Mouse (Mus musculus) liver, adult 2 months (tissue): Measurements from ENCODE around the gene Atp6v0d1. TPM values are rescaled to one million over a fixed set of nuclear protein-coding genes. Genes with fewer than 3 reads are reported as not detected.

ENCODE experiments used
- DNase-seq: peaks from one replicate; pipeline ENCODE4 v3.0.0-alpha.2; 2011; ENCODE audit warnings: low read depth, low spot score; ENCODE audit errors: extremely low read depth
- H3K27ac ChIP-seq: fragments of 200-500 bp; replicated peaks from 2 replicates; pipeline ENCODE4 v1.5.1; 2012; ENCODE audit warnings: low read depth, mild to moderate bottlenecking, control low read depth, inconsistent platforms, low read length; ENCODE audit not compliant: insufficient read depth
- H3K27me3 ChIP-seq: fragments of 200-500 bp; 2 replicates; pipeline ENCODE4 v1.6.1; 2012; ENCODE audit warnings: mild to moderate bottlenecking, moderate library complexity, low read length, inconsistent platforms; ENCODE audit not compliant: control insufficient read depth, insufficient read depth
- H3K36me3 ChIP-seq: fragments of 200-500 bp; 2 replicates; pipeline ENCODE4 v1.6.1; 2012; ENCODE audit warnings: low read length, inconsistent platforms; ENCODE audit not compliant: control insufficient read depth, insufficient read depth
- H3K4me1 ChIP-seq: fragments of 200-500 bp; 2 replicates; pipeline ENCODE4 v1.6.1; 2011; ENCODE audit warnings: low read length; ENCODE audit not compliant: control insufficient read depth, insufficient read depth
- H3K4me3 ChIP-seq: fragments of 200-500 bp; 2 replicates; pipeline ENCODE4 v1.5.1; 2011; ENCODE audit warnings: low read depth, mild to moderate bottlenecking, control low read depth, low read length, moderate library complexity; ENCODE audit not compliant: insufficient read depth
- H3K79me2 ChIP-seq: fragments of 200-500 bp; 2 replicates; pipeline ENCODE4 v1.6.1; 2012; ENCODE audit warnings: inconsistent platforms, mild to moderate bottlenecking, low read length, moderate library complexity; ENCODE audit not compliant: control insufficient read depth, insufficient read depth
- H3K9ac ChIP-seq: fragments of 200-500 bp; 2 replicates; pipeline ENCODE4 v1.6.1; 2012; ENCODE audit warnings: low read depth, mild to moderate bottlenecking, control low read depth, inconsistent platforms, low read length
- CTCF ChIP-seq: fragments of 200-500 bp; IDR thresholded peaks from 2 replicates; pipeline ENCODE4 v1.5.1; 2011; ENCODE audit warnings: low read depth, low read length, control low read depth
- POLR2A ChIP-seq: fragments of 200-500 bp; IDR thresholded peaks from 2 replicates; pipeline ENCODE4 v1.6.1; 2011; ENCODE audit warnings: low read length, control low read depth; ENCODE audit not compliant: insufficient read depth; ENCODE audit errors: extremely low read depth
- WGBS: fragments of 180-500 bp; shearing (Covaris S2); methylation state at CpG from one replicate; pipeline ENCODE4 v1.1.7; 2018; 5-methylcytosine and 5-hydroxymethylcytosine counted together
- polyA plus RNA-seq: library from polyadenylated mRNA; depleted of rRNA; stranded (reverse); fragments of >200 nt; gene quantifications from 2 replicates; pipeline ENCODE4 v1.2.3, GENCODE M21; 2012
- total RNA-seq: library from RNA; depleted of rRNA; stranded (reverse); fragments of >200 nt; gene quantifications from 2 replicates; pipeline ENCODE4 v1.2.3, GENCODE M21; 2014

Gene Atp6v0d1
- total and polyA plus RNA-seq, 2 experiments, result 63.5 to 82.0 TPM

DNA sequence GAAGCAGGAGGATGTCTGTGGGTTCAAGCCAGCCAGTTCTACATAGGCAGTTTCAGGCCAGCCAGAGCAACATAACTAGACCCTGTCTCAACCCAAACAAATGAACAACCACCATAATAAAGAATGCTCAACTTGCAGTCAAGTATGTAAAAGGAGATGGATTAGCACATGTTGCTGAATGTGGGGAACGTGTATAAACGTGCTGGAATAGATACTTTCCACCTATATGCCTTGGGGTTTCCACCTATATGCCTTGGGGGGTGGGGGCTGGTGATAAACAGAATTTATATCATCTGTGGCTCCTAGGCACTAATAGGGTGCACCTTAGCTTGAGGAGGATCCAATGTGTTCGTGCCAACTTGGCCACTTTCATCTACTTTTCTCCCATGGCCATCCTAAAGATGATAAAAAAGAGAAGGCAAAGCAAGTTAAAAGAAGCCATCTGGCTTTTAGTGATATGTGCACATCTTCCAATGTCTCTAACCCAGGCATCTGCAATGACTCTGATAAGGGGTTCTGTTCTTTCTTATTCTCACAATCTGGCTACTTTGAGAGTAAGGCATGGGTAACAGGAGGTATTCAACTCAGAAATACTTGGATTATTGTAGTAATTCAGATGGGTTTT, 23.7 kb downstream of the Atp6v0d1 start:
- 95% methylated on average over 3 of the region's 3 CpGs for WGBS
- Histone ChIP-seq H3K27me3 (no peaks in the 10 kb centered on the region), H3K9ac (no peak overlapping the region), H3K36me3 (peaks cover 28% of the 10 kb centered on the region), H3K27ac (no peak overlapping the region), H3K4me3 (no peak overlapping the region), H3K79me2 (peaks cover 27% of the 10 kb centered on the region; the same call in 1 of the 2 replicates), H3K4me1 (peaks cover 20% of the 10 kb centered on the region)
- TF ChIP-seq POLR2A (no peak), CTCF (no peak)
- DNase-seq, result no peak

GRCm38 (mm10) chr8:105538940-105539339, 26.9 kb downstream of the Atp6v0d1 start:
- H3K9ac ChIP-seq, result no peak overlapping the region
- WGBS, result 96% methylated on average over 4 of the region's 4 CpGs
- H3K4me1 ChIP-seq, result peaks cover 2% of the 10 kb centered on the region
- no peak overlapping the region for H3K27ac ChIP-seq
- H3K27me3 ChIP-seq, result no peaks in the 10 kb centered on the region
- no peak for DNase-seq
- TF ChIP-seq CTCF (no peak), POLR2A (no peak)
- peaks cover 9% of the 10 kb centered on the region; the same call in 1 of the 2 replicates for H3K79me2 ChIP-seq
- H3K36me3 ChIP-seq, result peaks cover 32% of the 10 kb centered on the region
- no peak overlapping the region for H3K4me3 ChIP-seq

GRCm38 (mm10) chr8:105537011-105537677, 28.7 kb downstream of the Atp6v0d1 start:
- Histone ChIP-seq H3K4me3 (no peak overlapping the region), H3K9ac (no peak overlapping the region), H3K27ac (no peak overlapping the region), H3K79me2 (peaks cover 6% of the 10 kb centered on the region; the same call in 1 of the 2 replicates), H3K4me1 (no peaks in the 10 kb centered on the region; the same call in 1 of the 2 replicates), H3K36me3 (peaks cover 35% of the 10 kb centered on the region), H3K27me3 (no peaks in the 10 kb centered on the region)
- WGBS, result 77% methylated on average over 6 of the region's 6 CpGs
- no peak for DNase-seq
- no peak for TF ChIP-seq CTCF
- no peak for TF ChIP-seq POLR2A

GRCm38 (mm10) chr8:105536546-105536945, 29.3 kb downstream of the Atp6v0d1 start:
- no peak overlapping the region for H3K9ac ChIP-seq
- H3K4me3 ChIP-seq, result no peak overlapping the region
- peaks cover 6% of the 10 kb centered on the region; the same call in 1 of the 2 replicates for H3K79me2 ChIP-seq
- H3K36me3 ChIP-seq, result peaks cover 32% of the 10 kb centered on the region
- H3K4me1 ChIP-seq, result no peaks in the 10 kb centered on the region; the same call in 1 of the 2 replicates
- TF ChIP-seq POLR2A (no peak), CTCF (no peak)
- no peak overlapping the region for H3K27ac ChIP-seq
- no peak for DNase-seq
- 93% methylated on average over 3 of the region's 3 CpGs for WGBS
- no peaks in the 10 kb centered on the region for H3K27me3 ChIP-seq

DNA sequence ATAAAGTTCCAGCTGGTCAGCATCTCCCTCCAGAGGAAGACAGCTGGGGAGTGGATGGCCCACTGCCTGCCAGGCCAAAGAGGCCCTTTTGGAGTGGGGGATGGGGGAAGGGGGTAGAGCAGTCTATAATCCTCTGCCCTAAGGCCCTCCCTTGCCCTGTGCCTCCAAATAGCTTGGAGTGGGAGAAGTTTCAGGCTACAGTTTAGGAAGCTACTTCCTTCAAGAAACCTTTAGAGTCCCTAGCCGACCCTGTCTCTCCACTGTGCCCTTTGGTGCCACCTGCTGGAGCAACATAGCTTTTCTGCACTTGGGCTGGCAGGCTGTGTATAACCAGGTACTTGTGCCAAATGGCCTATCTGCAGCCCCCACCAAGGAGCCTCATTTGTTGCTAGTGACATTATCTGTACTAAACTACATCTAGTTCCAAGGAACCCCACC, 31.9 kb downstream of the Atp6v0d1 start:
- no peaks in the 10 kb centered on the region for H3K27me3 ChIP-seq
- no peak overlapping the region for H3K9ac ChIP-seq
- no peak overlapping the region for H3K4me3 ChIP-seq
- DNase-seq, result no peak
- peaks cover 24% of the 10 kb centered on the region for H3K36me3 ChIP-seq
- H3K27ac ChIP-seq, result no peak overlapping the region
- WGBS, result 13% methylated on average over 1 of the region's 1 CpGs
- no peaks in the 10 kb centered on the region; the same call in 1 of the 2 replicates for H3K4me1 ChIP-seq
- H3K79me2 ChIP-seq, result 0 out of 2 replicates have a peak, but pooled peaks cover under 1% of the 10 kb centered on the region
- TF ChIP-seq CTCF (peak; percentile 84), POLR2A (no peak)

DNA sequence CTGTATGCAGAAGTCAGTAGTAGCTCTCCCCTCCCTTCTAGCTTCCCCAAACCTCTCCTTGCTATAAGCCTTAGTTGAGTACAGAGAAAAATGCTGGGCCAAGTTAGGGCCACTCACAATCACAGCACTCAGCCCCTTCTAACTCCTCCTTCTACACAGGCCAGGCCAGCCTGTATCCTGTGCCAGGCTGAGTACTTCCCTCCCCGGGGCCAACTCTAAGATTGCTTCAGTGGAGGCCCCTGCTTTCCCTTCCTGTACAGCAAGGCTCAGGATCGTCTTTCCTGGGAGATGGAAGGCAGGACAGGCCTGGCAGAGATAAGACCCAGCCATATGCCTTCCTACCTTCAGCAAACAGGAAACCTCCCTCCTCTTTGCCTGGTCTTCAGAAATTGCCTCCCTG, 32.4 kb downstream of the Atp6v0d1 start:
- H3K36me3 ChIP-seq, result peaks cover 19% of the 10 kb centered on the region

More for the DNA sequence above, 32.4 kb downstream of the Atp6v0d1 start:
- Histone ChIP-seq H3K9ac (no peak overlapping the region), H3K4me1 (no peaks in the 10 kb centered on the region; the same call in 1 of the 2 replicates), H3K27ac (0 out of 2 replicates have a peak overlapping the region, but pooled peaks have one; percentile 7), H3K79me2 (no peaks in the 10 kb centered on the region), H3K27me3 (no peaks in the 10 kb centered on the region), H3K4me3 (no peak overlapping the region)
- TF ChIP-seq POLR2A (no peak), CTCF (no peak)
- no peak for DNase-seq
- WGBS, result 44% methylated on average over 2 of the region's 2 CpGs
